Mouse (Mus musculus): ENCODE data around the gene Zfp609. TPM values are rescaled to one million over a fixed set of nuclear protein-coding genes. Genes with fewer than 3 reads are reported as not detected.

The Zfp609 gene
- total and polyA plus RNA-seq, 2 experiments from 2014 or later: 5.6 to 10.2 TPM

GRCm38 (mm10) chr9:65829410-65829809 is 2.0 kb upstream of the Zfp609 start:
- WGBS: 95% methylated on average over 1 of the region's 2 CpGs
- H3K4me1 ChIP-seq (ENCODE audit: insufficient read depth, low read length): peaks cover 12% of the 10 kb centered on the region; the same call in 1 of the 2 replicates

GRCm38 (mm10) chr9:65828511-65828910 is 1.1 kb upstream of the Zfp609 start:
- DNase-seq (ENCODE audit: low spot score) (no peak), ATAC-seq (no peak)
- TF ChIP-seq CTCF (IDR thresholded peaks at IDR 0.05; ENCODE audit: low read depth): no peak
- Histone ChIP-seq H3K36me3 (ENCODE audit: insufficient read depth, low read length) (no peaks in the 10 kb centered on the region), H3K4me2 (ENCODE audit: low read depth, low read length) (peak overlapping the region; percentile 70), H3K4me1 (ENCODE audit: insufficient read depth, low read length) (peaks cover 15% of the 10 kb centered on the region), H3K4me3 (ENCODE audit: low read length) (no peak overlapping the region), H3K9ac (replicated peaks; ENCODE audit: low read length) (no peak overlapping the region), H3K27ac (no peak overlapping the region), H3K9me3 (ENCODE audit: low read length) (no peaks in the 10 kb centered on the region), H3K27me3 (ENCODE audit: insufficient read depth, low read length) (no peaks in the 10 kb centered on the region)
- WGBS: 45% methylated on average over 3 of the region's 3 CpGs

More at GRCm38 (mm10) chr9:65829410-65829809, 2.0 kb upstream of the Zfp609 start:
- Histone ChIP-seq H3K36me3 (ENCODE audit: insufficient read depth, low read length) (no peaks in the 10 kb centered on the region), H3K9me3 (ENCODE audit: low read length) (no peaks in the 10 kb centered on the region), H3K4me3 (ENCODE audit: low read length) (no peak overlapping the region), H3K27me3 (ENCODE audit: insufficient read depth, low read length) (no peaks in the 10 kb centered on the region), H3K4me2 (ENCODE audit: low read depth, low read length) (no peak overlapping the region), H3K27ac (no peak overlapping the region), H3K9ac (replicated peaks; ENCODE audit: low read length) (no peak overlapping the region)
- TF ChIP-seq CTCF (IDR thresholded peaks at IDR 0.05; ENCODE audit: low read depth): peak; percentile 46
- ATAC-seq (no peak), DNase-seq (ENCODE audit: low spot score) (peak; percentile 49)

- Histone ChIP-seq H3K27ac (peak overlapping the region; percentile 99; the same call in 1 of the 2 replicates), H3K4me1 (ENCODE audit: insufficient read depth, low read length) (peaks cover 18% of the 10 kb centered on the region), H3K9ac (replicated peaks; ENCODE audit: low read length) (peak overlapping the region; percentile 93), H3K4me3 (ENCODE audit: low read length) (peak overlapping the region; percentile 86), H3K4me2 (ENCODE audit: low read depth, low read length) (peak overlapping the region; percentile 70), H3K27me3 (ENCODE audit: insufficient read depth, low read length) (no peaks in the 10 kb centered on the region), H3K36me3 (ENCODE audit: insufficient read depth, low read length) (no peaks in the 10 kb centered on the region), H3K9me3 (ENCODE audit: low read length) (no peaks in the 10 kb centered on the region)
- no peak for DNase-seq (ENCODE audit: low spot score)
- TF ChIP-seq CTCF (IDR thresholded peaks at IDR 0.05; ENCODE audit: low read depth): no peak
- no peak for ATAC-seq
- 2% methylated on average over 13 of the region's 13 CpGs for WGBS
Observed at GRCm38 (mm10) chr9:65828016-65828403, 646 bp upstream of the Zfp609 start.

GRCm38 (mm10) chr9:65826588-65827343 is 598 bp downstream of the Zfp609 start:
- Histone ChIP-seq H3K4me2 (ENCODE audit: low read depth, low read length) (peak overlapping the region; percentile 70), H3K36me3 (ENCODE audit: insufficient read depth, low read length) (no peaks in the 10 kb centered on the region), H3K9ac (replicated peaks; ENCODE audit: low read length) (peak overlapping the region; percentile 93), H3K9me3 (ENCODE audit: low read length) (no peaks in the 10 kb centered on the region), H3K27me3 (ENCODE audit: insufficient read depth, low read length) (no peaks in the 10 kb centered on the region), H3K4me3 (ENCODE audit: low read length) (peak overlapping the region; percentile 86), H3K27ac (peak overlapping the region; percentile 99), H3K4me1 (ENCODE audit: insufficient read depth, low read length) (peaks cover 18% of the 10 kb centered on the region)
- TF ChIP-seq CTCF (IDR thresholded peaks at IDR 0.05; ENCODE audit: low read depth): 0 out of 2 replicates have a peak, but pooled peaks have one; percentile 7
- peak; percentile 69 for DNase-seq (ENCODE audit: low spot score)
- ATAC-seq: peak; percentile 71
- WGBS: under 1% methylated on average over 30 of the region's 31 CpGs

GRCm38 (mm10) chr9:65826226-65826587 is 1.2 kb downstream of the Zfp609 start:
- TF ChIP-seq CTCF (IDR thresholded peaks at IDR 0.05; ENCODE audit: low read depth): no peak
- ATAC-seq: peak; percentile 5
- peak; percentile 51 for DNase-seq (ENCODE audit: low spot score)

GRCm38 (mm10) chr9:65823716-65824462 is 3.5 kb downstream of the Zfp609 start:
- Histone ChIP-seq H3K9me3 (ENCODE audit: low read length) (no peaks in the 10 kb centered on the region), H3K4me2 (ENCODE audit: low read depth, low read length) (peak overlapping the region; percentile 38), H3K4me1 (ENCODE audit: insufficient read depth, low read length) (peaks cover 18% of the 10 kb centered on the region), H3K27ac (no peak overlapping the region; the same call in 1 of the 2 replicates), H3K36me3 (ENCODE audit: insufficient read depth, low read length) (no peaks in the 10 kb centered on the region), H3K27me3 (ENCODE audit: insufficient read depth, low read length) (no peaks in the 10 kb centered on the region), H3K9ac (replicated peaks; ENCODE audit: low read length) (no peak overlapping the region), H3K4me3 (ENCODE audit: low read length) (no peak overlapping the region; the same call in 1 of the 2 replicates)
- TF ChIP-seq CTCF (IDR thresholded peaks at IDR 0.05; ENCODE audit: low read depth): no peak
- DNase-seq (ENCODE audit: low spot score): peak; percentile 12
- no peak for ATAC-seq
- WGBS: 25% methylated on average over 10 of the region's 10 CpGs

More at GRCm38 (mm10) chr9:65826226-65826587, 1.2 kb downstream of the Zfp609 start:
- Histone ChIP-seq H3K9me3 (ENCODE audit: low read length) (no peaks in the 10 kb centered on the region), H3K27ac (peak overlapping the region; percentile 99), H3K27me3 (ENCODE audit: insufficient read depth, low read length) (no peaks in the 10 kb centered on the region), H3K4me3 (ENCODE audit: low read length) (peak overlapping the region; percentile 86), H3K36me3 (ENCODE audit: insufficient read depth, low read length) (no peaks in the 10 kb centered on the region), H3K4me1 (ENCODE audit: insufficient read depth, low read length) (peaks cover 18% of the 10 kb centered on the region), H3K4me2 (ENCODE audit: low read depth, low read length) (peak overlapping the region; percentile 70), H3K9ac (replicated peaks; ENCODE audit: low read length) (peak overlapping the region; percentile 93)
- WGBS: under 1% methylated on average over 4 of the region's 4 CpGs

Data from hindbrain, postnatal 0 days (tissue).